Mouse (Mus musculus) neural tube, embryonic 14.5 days (tissue): ENCODE data around the gene BC004004. TPM values are rescaled to one million over a fixed set of nuclear protein-coding genes. Genes with fewer than 3 reads are reported as not detected.

Source experiments
- ATAC-seq: fragments of 200-750 bp; cut with Nextera tagmentation; 2 replicates; pipeline ENCODE4 v1.8.0; 2017; ENCODE audit warnings: low read depth, mild to moderate bottlenecking, moderate TSS enrichment, moderate library complexity
- H3K27ac ChIP-seq: fragments of 300-500 bp; sonication (generic); 2 replicates; pipeline ENCODE4 v1.5.1; 2014; ENCODE audit warnings: low read depth, mild to moderate bottlenecking, control low read depth, low read length, moderate library complexity, mixed read lengths
- H3K27me3 ChIP-seq: fragments of 300-500 bp; sonication (generic); 2 replicates; pipeline ENCODE4 v1.6.1; 2014; ENCODE audit warnings: low read length; ENCODE audit not compliant: control insufficient read depth, insufficient read depth
- H3K36me3 ChIP-seq: fragments of 300-500 bp; sonication (generic); 2 replicates; pipeline ENCODE4 v1.6.1; 2014; ENCODE audit warnings: low read length, mixed read lengths; ENCODE audit not compliant: control insufficient read depth, insufficient read depth
- H3K4me1 ChIP-seq: fragments of 300-500 bp; sonication (generic); 2 replicates; pipeline ENCODE4 v1.6.1; 2014; ENCODE audit warnings: low read length; ENCODE audit not compliant: control insufficient read depth, insufficient read depth
- H3K4me2 ChIP-seq: fragments of 300-500 bp; sonication (generic); 2 replicates; pipeline ENCODE4 v1.6.1; 2014; ENCODE audit warnings: mild to moderate bottlenecking, low read depth, low read length, control low read depth
- H3K4me3 ChIP-seq: fragments of 300-500 bp; sonication (generic); 2 replicates; pipeline ENCODE4 v1.5.1; 2014; ENCODE audit warnings: low read depth, low read length, control low read depth, mixed read lengths
- H3K9ac ChIP-seq: fragments of 300-500 bp; sonication (generic); replicated peaks from 2 replicates; pipeline ENCODE4 v1.6.1; 2014; ENCODE audit warnings: low read depth, mild to moderate bottlenecking, control low read depth, low read length, mixed read lengths
- H3K9me3 ChIP-seq: fragments of 300-500 bp; sonication (generic); 2 replicates; pipeline ENCODE4 v1.6.1; 2016; ENCODE audit warnings: low read length; ENCODE audit not compliant: control insufficient read depth
- WGBS: fragments of 180-500 bp; shearing (Covaris S2); extraction: QIAGEN DNeasy Blood & Tissue Kit; methylation state at CpG from one replicate; pipeline ENCODE4 v1.1.7; 2014; 5-methylcytosine and 5-hydroxymethylcytosine counted together
- polyA plus RNA-seq: library from polyadenylated mRNA; unstranded; fragments of >200 nt; fragmentation: Nextera tagmentation; extraction: Ambion mirVana; gene quantifications from 2 replicates; pipeline ENCODE4 v1.2.1, GENCODE M21; 2014

The BC004004 gene
- polyA plus RNA-seq, 1 experiment from 2014 or later, result 133 TPM

- ATAC-seq, result no peak
- Histone ChIP-seq H3K27me3 (peaks cover 6% of the 10 kb centered on the region), H3K4me1 (no peaks in the 10 kb centered on the region), H3K9me3 (no peaks in the 10 kb centered on the region), H3K4me3 (no peak overlapping the region), H3K4me2 (no peak overlapping the region), H3K36me3 (no peaks in the 10 kb centered on the region), H3K9ac (no peak overlapping the region), H3K27ac (no peak overlapping the region)
- WGBS, result 76% methylated on average over 8 of the region's 8 CpGs
Measured at GRCm38 (mm10) chr17:29319881-29320639, 51.5 kb downstream of the BC004004 start.

GRCm38 (mm10) chr17:29321765-29322602 lies 53.4 kb downstream of the BC004004 start:
- Histone ChIP-seq H3K27me3 (peaks cover 6% of the 10 kb centered on the region), H3K4me1 (peaks cover 14% of the 10 kb centered on the region), H3K9me3 (no peaks in the 10 kb centered on the region), H3K4me2 (no peak overlapping the region), H3K36me3 (no peaks in the 10 kb centered on the region), H3K4me3 (no peak overlapping the region), H3K27ac (no peak overlapping the region), H3K9ac (no peak overlapping the region)
- WGBS, result 15% methylated on average over 41 of the region's 41 CpGs
- ATAC-seq, result no peak

- H3K27me3 ChIP-seq, result peaks cover 6% of the 10 kb centered on the region
- peaks cover 20% of the 10 kb centered on the region for H3K4me1 ChIP-seq
- H3K4me3 ChIP-seq, result no peak overlapping the region
- no peak overlapping the region for H3K9ac ChIP-seq
- no peaks in the 10 kb centered on the region for H3K9me3 ChIP-seq
- H3K4me2 ChIP-seq, result no peak overlapping the region
- 18% methylated on average over 18 of the region's 18 CpGs for WGBS
- no peak overlapping the region for H3K27ac ChIP-seq
- H3K36me3 ChIP-seq, result no peaks in the 10 kb centered on the region
- ATAC-seq, result no peak
Measured at GRCm38 (mm10) chr17:29322603-29322962, 54.0 kb downstream of the BC004004 start.

GRCm38 (mm10) chr17:29323625-29324024 lies 55.0 kb downstream of the BC004004 start:
- no peak for ATAC-seq
- Histone ChIP-seq H3K27ac (no peak overlapping the region), H3K4me2 (no peak overlapping the region), H3K36me3 (no peaks in the 10 kb centered on the region), H3K4me3 (no peak overlapping the region), H3K27me3 (peaks cover 6% of the 10 kb centered on the region), H3K4me1 (peaks cover 20% of the 10 kb centered on the region), H3K9ac (no peak overlapping the region), H3K9me3 (no peaks in the 10 kb centered on the region)
- WGBS, result 93% methylated on average over 3 of the region's 3 CpGs

- WGBS, result 51% methylated on average over 13 of the region's 13 CpGs
- H3K27ac ChIP-seq, result no peak overlapping the region
- no peak for ATAC-seq
Measured at GRCm38 (mm10) chr17:29325831-29326230, 57.2 kb downstream of the BC004004 start.

GRCm38 (mm10) chr17:29326531-29327529 lies 58.2 kb downstream of the BC004004 start:
- H3K4me3 ChIP-seq, result peak overlapping the region; percentile 15; the same call in 1 of the 2 replicates
- H3K36me3 ChIP-seq, result peaks cover 7% of the 10 kb centered on the region
- no peaks in the 10 kb centered on the region for H3K9me3 ChIP-seq
- peak overlapping the region; percentile 24; the same call in 1 of the 2 replicates for H3K27ac ChIP-seq
- H3K4me1 ChIP-seq, result peaks cover 23% of the 10 kb centered on the region
- peak overlapping the region; percentile 35 for H3K9ac ChIP-seq
- ATAC-seq, result peak; percentile 69; the same call in 1 of the 2 replicates
- H3K4me2 ChIP-seq, result peak overlapping the region; percentile 50
- 11% methylated on average over 52 of the region's 52 CpGs for WGBS
- peaks cover 6% of the 10 kb centered on the region for H3K27me3 ChIP-seq

More at GRCm38 (mm10) chr17:29325831-29326230, 57.2 kb downstream of the BC004004 start:
- Histone ChIP-seq H3K9ac (0 out of 2 replicates have a peak overlapping the region, but pooled peaks have one; percentile 8), H3K36me3 (no peaks in the 10 kb centered on the region; the same call in 1 of the 2 replicates), H3K4me3 (no peak overlapping the region), H3K9me3 (no peaks in the 10 kb centered on the region), H3K4me1 (peaks cover 20% of the 10 kb centered on the region), H3K27me3 (peaks cover 6% of the 10 kb centered on the region), H3K4me2 (peak overlapping the region; percentile 50; the same call in 1 of the 2 replicates)

- H3K9me3 ChIP-seq, result no peaks in the 10 kb centered on the region
- H3K9ac ChIP-seq, result peak overlapping the region; percentile 28; the same call in 1 of the 2 replicates
- no peak overlapping the region for H3K27ac ChIP-seq
- no peak overlapping the region for H3K4me2 ChIP-seq
- H3K4me3 ChIP-seq, result no peak overlapping the region
- peaks cover 1% of the 10 kb centered on the region for H3K27me3 ChIP-seq
- H3K36me3 ChIP-seq, result peaks cover 16% of the 10 kb centered on the region
- ATAC-seq, result no peak
- peaks cover 23% of the 10 kb centered on the region for H3K4me1 ChIP-seq
- WGBS, result 89% methylated on average over 9 of the region's 9 CpGs
Measured at GRCm38 (mm10) chr17:29327691-29328090, 59.1 kb downstream of the BC004004 start.

GRCm38 (mm10) chr17:29330221-29330620 lies 61.6 kb downstream of the BC004004 start:
- no peak for ATAC-seq
- Histone ChIP-seq H3K27ac (no peak overlapping the region), H3K4me1 (peaks cover 23% of the 10 kb centered on the region), H3K4me2 (no peak overlapping the region), H3K36me3 (peaks cover 35% of the 10 kb centered on the region), H3K9me3 (no peaks in the 10 kb centered on the region), H3K27me3 (no peaks in the 10 kb centered on the region), H3K4me3 (no peak overlapping the region), H3K9ac (no peak overlapping the region)
- WGBS, result 88% methylated on average over 3 of the region's 3 CpGs
